Mouse (Mus musculus): Measurements from ENCODE around the gene Map3k19. TPM values are rescaled to one million over a fixed set of nuclear protein-coding genes. Genes with fewer than 3 reads are reported as not detected.

Map3k19 gene
- polyA plus RNA-seq, 1 experiment from 2014 or later: not detected

DNA sequence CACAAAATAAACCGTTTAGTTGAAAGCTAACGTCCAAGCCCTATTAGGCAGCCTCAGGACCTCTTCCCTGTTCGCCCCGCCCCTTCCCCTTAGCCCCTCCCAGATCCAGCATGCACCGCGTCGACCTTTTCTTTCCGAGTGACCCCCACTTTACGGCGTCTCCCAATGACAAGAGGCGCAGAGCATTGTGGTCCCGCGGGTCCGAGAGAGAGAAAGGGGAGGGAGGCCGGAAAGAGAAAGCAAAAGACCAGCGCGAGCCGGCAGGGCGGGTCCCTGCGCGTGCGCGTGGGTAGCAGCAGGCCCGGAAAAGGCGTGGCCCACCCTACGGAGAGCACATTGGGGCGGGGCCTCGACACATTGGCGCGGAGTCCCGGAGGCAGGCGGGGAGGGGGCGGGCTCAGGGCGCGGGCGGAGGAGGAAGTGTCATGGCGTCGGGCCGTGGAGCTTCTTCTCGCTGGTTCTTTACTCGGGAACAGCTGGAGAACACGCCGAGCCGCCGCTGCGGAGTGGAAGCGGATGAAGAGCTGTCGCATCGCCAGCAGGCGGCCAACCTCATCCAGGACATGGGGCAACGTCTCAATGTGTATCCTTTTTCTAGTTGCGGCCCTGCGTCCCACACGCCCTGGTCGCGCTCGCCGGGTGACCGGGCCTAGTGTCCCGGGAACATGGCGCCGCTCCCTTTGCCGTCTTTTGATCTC lies 80.9 kb downstream of the Map3k19 start, which contains the start of gene Ccnt2:
Ccnt2 (plus strand) TSS at position 362 of the 698 bp plus-strand sequence.
- under 1% methylated on average over 63 of the region's 63 CpGs for WGBS
- peak; percentile 99 for ATAC-seq (ENCODE audit: insufficient number of reproducible peaks, low FRiP score)
- H3K4me3 ChIP-seq: peak within 1 kb of the TSS; percentile 83
- H3K27me3 ChIP-seq (replicated peaks): no peaks in the 10 kb centered on the region
- H3K9me3 ChIP-seq (replicated peaks): no peaks in the 10 kb centered on the region
- peak within 1 kb of the TSS; percentile 93 for H3K9ac ChIP-seq
- H3K27ac ChIP-seq (ENCODE audit: poor library complexity, severe bottlenecking): peak within 1 kb of the TSS; percentile 96
- H3K36me3 ChIP-seq: peaks cover 16% of the 10 kb centered on the region
- peaks cover 32% of the 10 kb centered on the region for H3K4me1 ChIP-seq (replicated peaks)
- peak within 1 kb of the TSS; percentile 83 for H3K4me2 ChIP-seq

DNA sequence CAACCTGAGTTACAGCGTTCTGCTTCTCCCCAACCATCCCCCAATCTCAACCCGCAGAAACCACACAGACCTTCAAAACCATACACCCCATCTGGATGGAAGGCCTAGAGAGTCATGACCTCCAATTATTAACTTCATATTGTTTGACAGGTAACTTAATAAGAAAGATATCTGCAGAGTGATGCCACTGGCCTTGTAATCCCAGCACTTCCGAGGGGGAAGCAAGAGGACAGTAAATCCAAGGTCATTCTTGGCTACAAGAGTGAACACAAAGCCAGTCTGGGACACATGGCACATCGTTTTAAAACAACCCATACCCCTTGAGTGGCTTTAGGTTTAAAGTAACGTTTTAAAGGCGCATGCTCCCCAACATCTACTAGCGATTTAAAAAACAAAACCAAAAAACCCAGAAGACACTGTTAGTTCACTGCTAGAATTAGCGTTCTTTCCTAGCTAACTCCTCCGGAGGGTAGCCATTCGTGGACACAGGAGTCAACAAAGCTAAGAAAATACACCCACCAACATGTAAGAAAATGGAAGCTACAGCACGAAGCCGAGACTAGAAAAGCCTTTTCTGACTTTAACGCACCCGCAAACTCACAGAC lies 81.5 kb downstream of the Map3k19 start:
- peaks cover 28% of the 10 kb centered on the region for H3K4me1 ChIP-seq (replicated peaks)
- H3K9ac ChIP-seq: peak overlapping the region; percentile 83
- ATAC-seq (ENCODE audit: insufficient number of reproducible peaks, low FRiP score): peak; percentile 16
- H3K36me3 ChIP-seq: peaks cover 12% of the 10 kb centered on the region; the same call in 1 of the 2 replicates
- peak overlapping the region; percentile 83 for H3K4me2 ChIP-seq
- WGBS: 1% methylated on average over 14 of the region's 14 CpGs
- H3K27ac ChIP-seq (ENCODE audit: poor library complexity, severe bottlenecking): peak overlapping the region; percentile 96
- peak overlapping the region; percentile 83 for H3K4me3 ChIP-seq
- no peaks in the 10 kb centered on the region for H3K27me3 ChIP-seq (replicated peaks)
- H3K9me3 ChIP-seq (replicated peaks): no peaks in the 10 kb centered on the region

DNA sequence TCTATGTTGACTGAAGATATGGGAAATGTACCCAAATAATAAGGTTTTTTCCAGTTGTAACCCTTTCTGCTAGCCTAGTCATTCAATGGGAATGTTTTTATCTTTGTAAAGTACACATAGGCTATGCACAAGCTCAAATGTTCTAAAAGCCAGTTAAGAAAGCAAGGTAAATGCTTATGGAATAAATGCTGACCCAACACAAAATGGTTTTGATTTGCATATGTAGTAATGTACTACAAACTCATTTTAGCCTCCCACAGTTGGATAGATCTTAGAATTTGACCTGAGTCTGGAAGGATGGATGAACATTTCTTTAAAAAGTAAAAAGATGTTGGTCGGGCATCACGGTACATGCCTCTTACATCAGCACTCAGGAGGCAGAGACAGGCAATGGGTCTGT lies 88.1 kb downstream of the Map3k19 start:
- Histone ChIP-seq H3K4me1 (replicated peaks) (no peaks in the 10 kb centered on the region), H3K27ac (ENCODE audit: poor library complexity, severe bottlenecking) (no peak overlapping the region), H3K9ac (no peak overlapping the region), H3K4me3 (no peak overlapping the region), H3K36me3 (0 out of 2 replicates have a peak, but pooled peaks cover 5% of the 10 kb centered on the region), H3K9me3 (replicated peaks) (no peaks in the 10 kb centered on the region), H3K4me2 (no peak overlapping the region), H3K27me3 (replicated peaks) (no peaks in the 10 kb centered on the region)
- ATAC-seq (ENCODE audit: insufficient number of reproducible peaks, low FRiP score): no peak
- WGBS: 77% methylated on average over 2 of the region's 2 CpGs

DNA sequence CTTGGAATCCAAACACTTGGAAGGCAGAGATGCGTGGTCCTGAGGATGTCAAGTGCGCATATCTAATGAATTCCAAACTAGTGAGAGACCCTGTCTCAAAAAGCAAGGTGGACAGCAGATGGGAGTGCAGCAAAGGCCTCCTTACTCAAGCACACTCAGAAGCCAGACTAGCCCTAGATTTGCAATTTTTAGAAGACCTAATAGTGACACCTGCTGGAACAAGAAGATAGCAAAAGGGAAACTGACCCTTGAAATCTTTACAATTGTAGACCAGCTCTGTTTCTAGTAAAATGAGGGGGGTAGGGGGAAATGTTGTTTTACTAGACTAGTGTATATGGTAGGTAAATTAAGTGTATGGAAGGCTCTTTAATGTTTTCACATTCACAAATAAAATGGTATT lies 89.4 kb downstream of the Map3k19 start:
- Histone ChIP-seq H3K4me3 (no peak overlapping the region), H3K4me2 (no peak overlapping the region), H3K27ac (ENCODE audit: poor library complexity, severe bottlenecking) (no peak overlapping the region), H3K9ac (no peak overlapping the region), H3K27me3 (replicated peaks) (no peaks in the 10 kb centered on the region), H3K9me3 (replicated peaks) (no peaks in the 10 kb centered on the region), H3K4me1 (replicated peaks) (no peaks in the 10 kb centered on the region), H3K36me3 (no peaks in the 10 kb centered on the region)
- WGBS: 47% methylated on average over 2 of the region's 2 CpGs
- ATAC-seq (ENCODE audit: insufficient number of reproducible peaks, low FRiP score): no peak

Other genes with a start within 250 kb of the Map3k19 start
- 29.3 and 35.0 TPM in 2 replicates for gene Tmem163, start 175.5 kb downstream of the Map3k19 start, polyA plus RNA-seq (2016; fragmentation: Nextera tagmentation; extraction: Ambion mirVana)
- 0.18 and 0.42 TPM in 2 replicates for gene Acmsd, start 125.6 kb downstream of the Map3k19 start, polyA plus RNA-seq (2016; fragmentation: Nextera tagmentation; extraction: Ambion mirVana)
- gene Ccnt2, start 80.9 kb downstream of the Map3k19 start, polyA plus RNA-seq (2016; fragmentation: Nextera tagmentation; extraction: Ambion mirVana): 65.4 and 70.9 TPM in 2 replicates
- 28.4 and 28.7 TPM in 2 replicates for gene Rab3gap1, start 13.7 kb upstream of the Map3k19 start, polyA plus RNA-seq (2016; fragmentation: Nextera tagmentation; extraction: Ambion mirVana)
- gene Zranb3, start 248.0 kb upstream of the Map3k19 start, polyA plus RNA-seq (2016; fragmentation: Nextera tagmentation; extraction: Ambion mirVana): 7.6 and 8.8 TPM in 2 replicates
- 63.6 and 65.9 TPM in 2 replicates for gene R3hdm1, start 248.3 kb upstream of the Map3k19 start, polyA plus RNA-seq (2016; fragmentation: Nextera tagmentation; extraction: Ambion mirVana)

All from heart, embryonic 12.5 days (tissue).